Mouse (Mus musculus): ENCODE results near the gene Pde3b. TPM values are rescaled to one million over a fixed set of nuclear protein-coding genes. Genes with fewer than 3 reads are reported as not detected.
A peak's percentile ranks its signal among the peaks of the same experiment; 100 is the strongest.
"Not testable (repeated sequence)": the region's sequence is repeated elsewhere in the genome, so short reads cannot be mapped to it uniquely, and the experiment has no call there.

Gene Pde3b
- 8.0 and 9.7 TPM in 2 replicates for polyA plus RNA-seq (2016; fragmentation: Nextera tagmentation; extraction: Ambion mirVana)

DNA sequence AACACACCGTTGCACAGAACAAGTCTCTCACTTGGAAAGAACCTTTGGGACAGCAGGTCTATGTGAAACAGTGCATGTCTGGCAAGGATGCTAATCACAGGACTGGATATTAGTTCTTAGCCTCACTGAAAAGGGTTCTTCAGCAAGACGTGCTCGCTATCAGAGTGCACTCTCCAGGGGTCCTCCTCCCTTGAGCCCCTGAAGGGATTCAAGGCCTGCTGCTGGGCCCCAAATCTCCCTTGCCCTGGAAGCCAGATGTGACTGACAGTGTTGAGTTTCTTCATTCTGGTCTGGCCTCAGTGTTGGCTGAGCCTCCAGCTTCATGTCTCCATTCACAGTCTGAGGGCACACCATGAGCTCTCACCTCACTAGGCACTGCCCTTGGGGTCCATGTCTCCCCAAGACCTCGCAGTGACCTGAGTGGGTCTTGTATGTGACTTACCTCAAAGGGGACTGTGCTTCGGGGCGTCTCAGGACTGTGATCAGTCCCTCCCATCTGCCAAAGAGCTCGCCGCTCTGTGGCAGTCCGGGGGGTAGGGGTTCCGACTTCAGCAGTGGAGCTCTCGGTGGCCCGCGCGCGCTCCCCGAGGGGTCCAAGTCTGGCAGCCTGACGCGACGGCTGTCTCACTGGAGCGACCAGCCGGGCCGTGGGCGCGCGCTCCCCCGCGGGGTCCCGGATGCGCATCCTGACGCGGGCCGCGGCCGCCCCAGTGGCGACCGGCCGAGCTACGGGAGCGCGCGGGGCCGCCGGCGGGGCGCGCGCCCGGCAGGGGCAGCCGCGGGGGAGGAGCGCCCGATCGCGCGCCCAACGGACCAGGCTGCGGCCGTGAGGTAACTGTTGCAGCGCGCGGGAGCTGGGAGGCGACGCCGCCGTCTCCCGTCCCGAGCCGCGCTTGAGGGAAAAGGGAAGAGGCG, at the start of gene Pde3b:
TSS of gene Pde3b (plus strand) at position 861 of the 915 bp plus-strand sequence.
- peak within 1 kb of the TSS; percentile 85 for H3K9ac ChIP-seq
- H3K27ac ChIP-seq, result peak within 1 kb of the TSS; percentile 86
- peak within 1 kb of the TSS; percentile 89 for H3K4me3 ChIP-seq
- 1% methylated on average over 69 of the region's 70 CpGs for WGBS
- H3K9me3 ChIP-seq, result no peaks in the 10 kb centered on the region
- no peaks in the 10 kb centered on the region for H3K36me3 ChIP-seq
- no peaks in the 10 kb centered on the region for H3K27me3 ChIP-seq
- peak within 1 kb of the TSS; percentile 95 for H3K4me2 ChIP-seq (replicated peaks)
- peak; percentile 85 for ATAC-seq (ENCODE audit: insufficient number of reproducible peaks, insufficient read depth, low FRiP score, low TSS enrichment)
- H3K4me1 ChIP-seq, result peaks cover 15% of the 10 kb centered on the region; the same call in 1 of the 2 replicates

DNA sequence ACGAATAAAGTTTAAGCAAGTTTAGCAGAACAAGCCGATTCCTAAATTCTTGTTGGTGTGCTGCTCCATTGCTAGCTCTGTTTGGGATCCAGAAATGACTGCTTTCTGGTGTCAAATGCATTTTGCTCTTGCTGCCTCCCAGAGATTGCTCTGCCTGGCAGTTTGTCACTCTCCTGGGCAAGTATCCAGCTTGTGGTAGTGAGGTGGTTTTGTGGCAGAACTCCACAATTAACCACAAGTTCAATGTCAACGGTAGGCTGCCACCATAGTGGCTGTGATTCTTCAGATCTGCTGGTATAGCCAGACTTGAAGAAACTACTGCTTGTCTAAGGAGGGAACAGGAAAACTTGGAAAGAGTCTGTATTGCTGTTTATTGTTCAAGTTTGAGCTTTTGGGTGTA, 13.0 kb upstream of the Pde3b start:
- H3K9me3 ChIP-seq, result no peaks in the 10 kb centered on the region

DNA sequence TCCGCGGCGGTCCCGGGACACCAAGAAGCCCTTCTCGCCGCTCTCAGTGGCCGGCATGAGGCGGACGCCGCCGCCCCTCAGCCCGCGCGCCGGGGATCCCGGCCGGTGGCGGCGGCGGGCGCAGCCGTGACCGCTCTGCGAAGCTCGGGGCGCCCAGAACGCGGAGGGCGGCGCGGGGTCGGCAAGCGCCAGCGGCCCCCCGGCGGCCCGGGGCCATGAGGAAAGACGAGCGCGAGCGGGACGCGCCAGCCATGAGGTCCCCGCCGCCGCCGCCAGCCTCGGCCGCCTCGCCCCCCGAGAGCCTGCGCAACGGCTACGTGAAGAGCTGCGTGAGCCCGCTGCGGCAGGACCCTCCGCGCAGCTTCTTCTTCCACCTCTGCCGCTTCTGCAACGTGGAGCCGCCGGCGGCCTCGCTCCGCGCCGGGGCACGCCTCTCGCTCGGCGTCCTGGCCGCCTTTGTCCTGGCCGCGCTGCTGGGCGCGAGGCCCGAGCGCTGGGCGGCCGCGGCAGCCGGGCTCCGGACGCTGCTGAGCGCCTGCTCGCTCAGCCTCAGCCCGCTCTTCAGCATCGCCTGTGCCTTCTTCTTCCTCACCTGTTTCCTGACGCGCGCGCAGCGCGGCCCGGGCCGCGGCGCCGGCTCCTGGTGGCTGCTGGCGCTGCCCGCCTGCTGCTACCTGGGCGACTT, 397 bp downstream of the Pde3b start:
- Histone ChIP-seq H3K4me1 (peaks cover 15% of the 10 kb centered on the region; the same call in 1 of the 2 replicates), H3K27ac (peak overlapping the region; percentile 86), H3K4me3 (peak overlapping the region; percentile 89), H3K9ac (peak overlapping the region; percentile 85), H3K27me3 (no peaks in the 10 kb centered on the region), H3K4me2 (replicated peaks) (peak overlapping the region; percentile 95), H3K9me3 (no peaks in the 10 kb centered on the region), H3K36me3 (no peaks in the 10 kb centered on the region)
- under 1% methylated on average over 101 of the region's 103 CpGs for WGBS
- peak; percentile 67 for ATAC-seq (ENCODE audit: insufficient number of reproducible peaks, insufficient read depth, low FRiP score, low TSS enrichment)

More for the DNA sequence above, 13.0 kb upstream of the Pde3b start:
- no peak overlapping the region for H3K27ac ChIP-seq
- 94% methylated on average over 3 of the region's 3 CpGs for WGBS
- no peak overlapping the region for H3K4me2 ChIP-seq (replicated peaks)
- no peak overlapping the region for H3K4me3 ChIP-seq
- H3K27me3 ChIP-seq, result no peaks in the 10 kb centered on the region
- ATAC-seq (ENCODE audit: insufficient number of reproducible peaks, insufficient read depth, low FRiP score, low TSS enrichment), result no peak
- no peaks in the 10 kb centered on the region for H3K36me3 ChIP-seq
- no peaks in the 10 kb centered on the region for H3K4me1 ChIP-seq
- H3K9ac ChIP-seq, result no peak overlapping the region

DNA sequence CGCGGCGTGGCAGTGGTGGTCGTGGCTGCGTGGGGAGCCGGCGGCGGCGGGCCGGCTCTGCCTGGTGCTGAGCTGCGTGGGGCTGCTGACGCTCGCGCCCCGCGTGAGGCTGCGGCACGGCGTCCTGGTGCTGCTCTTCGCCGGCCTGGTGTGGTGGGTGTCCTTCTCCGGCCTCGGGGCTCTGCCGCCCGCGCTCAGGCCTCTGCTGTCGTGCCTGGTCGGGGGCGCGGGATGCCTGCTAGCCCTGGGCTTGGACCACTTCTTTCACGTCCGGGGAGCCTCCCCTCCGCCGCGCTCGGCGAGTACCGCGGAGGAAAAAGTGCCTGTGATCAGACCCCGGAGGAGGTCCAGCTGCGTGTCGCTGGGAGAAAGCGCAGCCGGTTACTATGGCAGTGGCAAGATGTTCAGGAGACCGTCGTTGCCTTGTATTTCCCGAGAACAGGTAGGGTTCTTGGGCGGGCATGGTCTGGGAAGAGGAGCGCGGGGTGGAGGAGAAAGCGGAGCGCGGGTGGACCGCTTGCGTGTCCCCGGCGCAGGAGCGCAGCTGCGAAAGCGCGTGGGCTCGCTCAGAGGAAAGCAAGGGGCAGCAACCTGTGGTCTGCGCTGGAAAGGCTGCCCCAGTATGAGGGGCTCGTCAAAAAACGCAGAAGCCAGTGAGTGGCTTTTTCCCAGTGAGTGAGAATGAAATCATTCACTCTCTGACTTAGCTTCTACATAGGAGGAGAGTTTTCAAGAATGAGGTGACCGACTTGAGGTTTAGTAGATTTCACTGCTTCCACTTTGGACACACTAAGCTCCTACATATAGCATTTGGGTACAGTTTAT, 1.2 kb downstream of the Pde3b start:
- Histone ChIP-seq H3K9me3 (no peaks in the 10 kb centered on the region), H3K4me1 (peaks cover 15% of the 10 kb centered on the region; the same call in 1 of the 2 replicates), H3K9ac (peak overlapping the region; percentile 85), H3K4me2 (replicated peaks) (peak overlapping the region; percentile 95), H3K27ac (peak overlapping the region; percentile 86), H3K4me3 (peak overlapping the region; percentile 89), H3K27me3 (no peaks in the 10 kb centered on the region), H3K36me3 (no peaks in the 10 kb centered on the region)
- under 1% methylated on average over 66 of the region's 66 CpGs for WGBS
- ATAC-seq (ENCODE audit: insufficient number of reproducible peaks, insufficient read depth, low FRiP score, low TSS enrichment), result peak; percentile 76

DNA sequence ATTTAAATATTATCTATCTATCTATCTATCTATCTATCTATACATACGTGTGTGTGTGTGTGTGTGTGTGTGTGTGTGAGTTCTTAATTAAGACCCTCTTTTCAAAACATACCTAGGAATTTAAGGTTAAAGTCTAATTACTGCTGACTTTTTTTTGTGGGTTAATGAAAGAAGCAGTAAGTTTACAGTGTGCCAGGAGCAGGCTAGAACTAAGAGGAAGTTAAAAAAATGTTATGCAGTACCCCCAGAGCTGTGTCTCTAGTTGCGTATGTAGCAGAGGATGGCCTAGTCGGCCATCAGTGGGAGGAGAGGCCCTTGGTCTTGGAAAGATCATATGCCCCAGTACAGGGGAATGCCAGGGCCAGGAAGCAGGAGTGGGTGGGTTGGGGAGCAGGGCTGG, 4.2 kb downstream of the Pde3b start:
- H3K4me1 ChIP-seq, result peaks cover 15% of the 10 kb centered on the region; the same call in 1 of the 2 replicates
- H3K4me3 ChIP-seq; ATAC-seq (ENCODE audit: insufficient number of reproducible peaks, insufficient read depth, low FRiP score, low TSS enrichment); H3K36me3 ChIP-seq; H3K27me3 ChIP-seq; H3K27ac ChIP-seq; H3K4me2 ChIP-seq (replicated peaks); H3K9ac ChIP-seq; H3K9me3 ChIP-seq: not testable (repeated sequence)
- WGBS, result 60% methylated on average over 3 of the region's 3 CpGs

DNA sequence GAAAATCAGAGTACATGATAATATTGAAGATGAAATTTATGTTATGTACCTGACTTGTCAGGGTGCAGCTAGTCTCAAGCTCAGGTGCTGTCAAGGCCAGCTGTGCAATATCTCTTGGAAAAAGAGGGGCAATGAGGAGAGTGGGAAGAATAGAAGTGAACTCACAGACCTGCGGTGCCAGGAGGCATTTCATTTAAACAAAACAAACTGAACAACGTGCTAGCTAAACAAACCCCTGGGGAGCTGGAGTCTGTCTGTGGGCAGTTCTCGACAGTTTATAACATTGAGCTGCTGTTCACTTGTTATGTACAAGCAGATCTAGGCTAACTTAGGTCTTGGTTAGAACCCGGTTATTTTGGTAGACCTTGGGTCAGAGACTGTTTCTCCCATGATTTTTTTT, 5.8 kb downstream of the Pde3b start:
- Histone ChIP-seq H3K4me3 (no peak overlapping the region), H3K9me3 (no peaks in the 10 kb centered on the region), H3K27me3 (no peaks in the 10 kb centered on the region), H3K27ac (no peak overlapping the region), H3K4me2 (replicated peaks) (no peak overlapping the region), H3K36me3 (no peaks in the 10 kb centered on the region), H3K4me1 (peaks cover 12% of the 10 kb centered on the region; the same call in 1 of the 2 replicates), H3K9ac (no peak overlapping the region)
- 46% methylated on average over 4 of the region's 4 CpGs for WGBS
- ATAC-seq (ENCODE audit: insufficient number of reproducible peaks, insufficient read depth, low FRiP score, low TSS enrichment), result no peak

DNA sequence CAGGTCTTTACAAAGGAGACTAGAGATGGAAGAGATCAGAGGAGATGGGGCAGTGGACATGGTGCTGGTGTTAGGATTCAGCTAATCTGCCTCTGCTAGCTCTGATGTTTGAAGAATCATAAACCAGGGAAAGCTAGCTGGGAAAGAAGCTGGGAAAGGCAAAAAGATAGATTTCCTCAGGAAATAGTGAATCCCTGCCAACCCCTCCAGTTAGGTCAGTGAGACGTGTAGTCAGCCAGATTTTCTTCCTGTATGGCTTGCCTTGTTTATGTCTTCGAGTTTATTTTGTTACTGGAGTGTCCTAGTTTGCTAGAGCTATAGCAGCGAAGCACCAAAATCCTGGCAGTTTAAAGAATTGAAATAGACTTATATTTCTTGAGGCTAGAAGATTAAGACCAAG, 7.1 kb downstream of the Pde3b start:
- peaks cover 5% of the 10 kb centered on the region; the same call in 1 of the 2 replicates for H3K4me1 ChIP-seq
- H3K9me3 ChIP-seq, result no peaks in the 10 kb centered on the region
- no peak overlapping the region for H3K4me2 ChIP-seq (replicated peaks)
- no peak overlapping the region for H3K27ac ChIP-seq
- H3K9ac ChIP-seq, result no peak overlapping the region
- no peak overlapping the region for H3K4me3 ChIP-seq
- ATAC-seq (ENCODE audit: insufficient number of reproducible peaks, insufficient read depth, low FRiP score, low TSS enrichment), result no peak
- H3K36me3 ChIP-seq, result no peaks in the 10 kb centered on the region
- H3K27me3 ChIP-seq, result no peaks in the 10 kb centered on the region
- WGBS, result 80% methylated on average over 3 of the region's 3 CpGs

DNA sequence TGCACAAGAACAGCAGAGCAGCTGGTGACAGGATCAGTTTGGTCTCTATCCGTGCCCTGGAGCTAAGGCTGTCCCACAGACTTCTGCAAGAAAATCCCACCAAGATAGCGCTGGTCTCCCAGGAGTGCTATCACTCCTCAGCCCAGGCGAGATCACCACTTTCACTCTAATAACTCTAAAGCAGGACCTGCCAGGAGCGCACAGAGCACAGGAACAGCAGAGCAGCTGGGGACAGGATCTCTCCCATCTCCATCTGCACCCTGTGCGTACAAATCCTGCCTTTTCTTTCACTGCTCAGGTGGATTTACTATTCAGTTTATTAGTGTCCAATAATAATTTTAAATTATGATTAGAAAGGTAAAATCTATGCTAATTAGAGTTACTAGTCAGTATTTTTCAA, 14.7 kb downstream of the Pde3b start:
- Histone ChIP-seq H3K27me3 (no peaks in the 10 kb centered on the region), H3K27ac (no peak overlapping the region), H3K4me2 (replicated peaks) (no peak overlapping the region), H3K9ac (no peak overlapping the region), H3K4me3 (no peak overlapping the region), H3K9me3 (0 out of 2 replicates have a peak, but pooled peaks cover 3% of the 10 kb centered on the region), H3K4me1 (no peaks in the 10 kb centered on the region), H3K36me3 (no peaks in the 10 kb centered on the region)
- ATAC-seq (ENCODE audit: insufficient number of reproducible peaks, insufficient read depth, low FRiP score, low TSS enrichment), result no peak
- WGBS, result 77% methylated on average over 5 of the region's 5 CpGs

DNA sequence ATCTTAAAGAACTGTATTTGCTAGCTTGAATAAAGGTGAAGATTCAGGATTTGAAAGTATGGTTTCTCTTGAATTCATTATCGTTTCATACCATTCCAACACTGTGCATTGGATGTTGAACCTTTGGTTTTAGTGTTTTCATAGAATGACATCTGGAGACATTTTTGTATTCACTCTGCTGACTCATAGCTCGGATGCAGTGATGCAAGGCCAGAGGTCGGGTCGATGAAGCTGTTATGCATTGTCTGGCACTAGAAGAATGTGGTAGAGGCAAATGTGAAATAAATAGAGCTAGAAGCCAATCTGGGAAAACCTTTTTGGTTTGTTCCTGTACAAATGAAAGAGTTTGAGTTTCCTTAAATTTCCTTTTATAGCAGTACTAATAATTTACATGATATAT, 16.9 kb downstream of the Pde3b start:
- Histone ChIP-seq H3K27ac (no peak overlapping the region), H3K9ac (no peak overlapping the region), H3K4me1 (no peaks in the 10 kb centered on the region), H3K27me3 (no peaks in the 10 kb centered on the region), H3K36me3 (no peaks in the 10 kb centered on the region), H3K9me3 (0 out of 2 replicates have a peak, but pooled peaks cover 3% of the 10 kb centered on the region), H3K4me2 (replicated peaks) (no peak overlapping the region), H3K4me3 (no peak overlapping the region)
- 51% methylated on average over 4 of the region's 4 CpGs for WGBS
- ATAC-seq (ENCODE audit: insufficient number of reproducible peaks, insufficient read depth, low FRiP score, low TSS enrichment), result no peak

DNA sequence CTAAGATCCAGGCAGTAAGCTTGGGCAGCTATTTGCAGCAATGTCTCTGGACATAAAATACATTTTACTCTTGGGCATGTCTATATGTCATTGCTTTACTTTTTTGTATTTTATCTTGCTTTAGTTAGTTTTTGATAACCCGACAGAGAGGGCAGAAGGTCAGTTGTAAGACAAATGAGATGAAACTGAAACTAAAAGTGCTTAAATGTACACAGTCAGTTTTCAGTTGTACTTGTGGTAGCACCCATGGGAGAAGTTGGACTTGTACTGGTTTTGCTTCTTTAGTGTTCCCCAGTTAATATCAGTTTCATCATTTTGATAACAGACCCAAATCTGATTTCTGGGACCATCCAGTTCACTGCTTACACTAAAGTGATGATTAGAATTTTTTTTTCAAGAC, 24.6 kb downstream of the Pde3b start:
- Histone ChIP-seq H3K4me3 (no peak overlapping the region), H3K36me3 (no peaks in the 10 kb centered on the region), H3K27ac (no peak overlapping the region), H3K9ac (no peak overlapping the region), H3K4me2 (replicated peaks) (no peak overlapping the region), H3K27me3 (no peaks in the 10 kb centered on the region), H3K4me1 (no peaks in the 10 kb centered on the region), H3K9me3 (no peaks in the 10 kb centered on the region)
- WGBS, result 91% methylated on average over 1 of the region's 1 CpGs
- no peak for ATAC-seq (ENCODE audit: insufficient number of reproducible peaks, insufficient read depth, low FRiP score, low TSS enrichment)

DNA sequence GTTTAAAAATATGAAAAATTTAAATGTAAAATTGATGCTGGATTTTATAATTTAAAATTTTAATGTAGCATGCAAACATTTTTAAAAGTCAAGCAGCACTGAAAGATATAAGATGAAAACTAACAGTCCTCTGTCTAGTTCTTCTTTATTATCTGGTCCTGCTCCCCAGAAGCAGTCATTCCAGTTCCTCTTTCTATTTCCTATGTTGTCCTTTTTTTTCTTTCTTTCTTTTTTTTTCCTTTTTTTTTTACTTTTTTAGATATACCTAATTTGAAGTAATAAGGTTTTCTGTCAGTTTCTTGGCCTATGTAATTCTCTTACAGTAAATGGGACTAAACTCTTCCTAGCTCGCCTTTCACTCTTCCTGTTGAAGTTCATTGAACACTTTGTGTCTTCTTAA, 25.4 kb downstream of the Pde3b start:
- no peaks in the 10 kb centered on the region for H3K9me3 ChIP-seq
- H3K4me3 ChIP-seq, result no peak overlapping the region
- H3K27ac ChIP-seq, result no peak overlapping the region
- no peak overlapping the region for H3K9ac ChIP-seq
- no peaks in the 10 kb centered on the region for H3K36me3 ChIP-seq
- WGBS, result 90% methylated on average over 1 of the region's 1 CpGs
- no peaks in the 10 kb centered on the region for H3K4me1 ChIP-seq
- no peak overlapping the region for H3K4me2 ChIP-seq (replicated peaks)
- H3K27me3 ChIP-seq, result no peaks in the 10 kb centered on the region
- ATAC-seq (ENCODE audit: insufficient number of reproducible peaks, insufficient read depth, low FRiP score, low TSS enrichment), result no peak

All from embryonic facial prominence, embryonic 12.5 days (tissue).